Mouse (Mus musculus): ENCODE results near the gene Shisa5. TPM values are rescaled to one million over a fixed set of nuclear protein-coding genes. Genes with fewer than 3 reads are reported as not detected.

Gene Shisa5
- polyA plus RNA-seq, 1 experiment = 4,319 TPM

- no peaks in the 10 kb centered on the region for H3K36me3 ChIP-seq (ENCODE audit: control insufficient read depth, insufficient read depth, low read length)
- no peak for DNase-seq (ENCODE audit: low read depth in 1 of 2, low spot score in 2 of 2)
- no peak overlapping the region for H3K27ac ChIP-seq (ENCODE audit: insufficient read depth, low read length)
- H3K4me1 ChIP-seq (ENCODE audit: control insufficient read depth, insufficient read depth, insufficient read length) = peaks cover 11% of the 10 kb centered on the region; the same call in 1 of the 2 replicates
- no peak for TF ChIP-seq POLR2A (IDR thresholded peaks at IDR 0.05; ENCODE audit: low read depth, low read length)
- WGBS = 86% methylated on average over 9 of the region's 9 CpGs
- H3K27me3 ChIP-seq (ENCODE audit: control insufficient read depth, insufficient read depth, low read length) = no peaks in the 10 kb centered on the region
- H3K4me3 ChIP-seq (ENCODE audit: extremely low read depth, insufficient read depth, insufficient read length) = no peak overlapping the region
Observed at GRCm38 (mm10) chr9:108996411-108996810, 42.0 kb upstream of the Shisa5 start.

- Histone ChIP-seq H3K36me3 (ENCODE audit: control insufficient read depth, insufficient read depth, low read length) (no peaks in the 10 kb centered on the region), H3K4me1 (ENCODE audit: control insufficient read depth, insufficient read depth, insufficient read length) (peaks cover 6% of the 10 kb centered on the region; the same call in 1 of the 2 replicates)
- WGBS = 63% methylated on average over 19 of the region's 19 CpGs
Observed at GRCm38 (mm10) chr9:108998287-108999166, 39.8 kb upstream of the Shisa5 start.

GRCm38 (mm10) chr9:108999167-108999526, 39.2 kb upstream of the Shisa5 start:
- TF ChIP-seq POLR2A (IDR thresholded peaks at IDR 0.05; ENCODE audit: low read depth, low read length) = no peak
- TF ChIP-seq CTCF (IDR thresholded peaks at IDR 0.05; ENCODE audit: extremely low read depth, insufficient read depth, insufficient read length, insufficient replicate concordance) = no peak
- Histone ChIP-seq H3K27me3 (ENCODE audit: control insufficient read depth, insufficient read depth, low read length) (no peaks in the 10 kb centered on the region), H3K4me1 (ENCODE audit: control insufficient read depth, insufficient read depth, insufficient read length) (peaks cover 6% of the 10 kb centered on the region; the same call in 1 of the 2 replicates), H3K36me3 (ENCODE audit: control insufficient read depth, insufficient read depth, low read length) (no peaks in the 10 kb centered on the region), H3K4me3 (ENCODE audit: extremely low read depth, insufficient read depth, insufficient read length) (no peak overlapping the region), H3K27ac (ENCODE audit: insufficient read depth, low read length) (peak overlapping the region; percentile 74)
- 7% methylated on average over 4 of the region's 4 CpGs for WGBS
- no peak for DNase-seq (ENCODE audit: low read depth in 1 of 2, low spot score in 2 of 2)

More at GRCm38 (mm10) chr9:108998287-108999166, 39.8 kb upstream of the Shisa5 start:
- H3K27me3 ChIP-seq (ENCODE audit: control insufficient read depth, insufficient read depth, low read length) = no peaks in the 10 kb centered on the region
- TF ChIP-seq POLR2A (IDR thresholded peaks at IDR 0.05; ENCODE audit: low read depth, low read length) (no peak), CTCF (IDR thresholded peaks at IDR 0.05; ENCODE audit: extremely low read depth, insufficient read depth, insufficient read length, insufficient replicate concordance) (no peak)
- H3K4me3 ChIP-seq (ENCODE audit: extremely low read depth, insufficient read depth, insufficient read length) = no peak overlapping the region; the same call in 1 of the 2 replicates
- no peak for DNase-seq (ENCODE audit: low read depth in 1 of 2, low spot score in 2 of 2)
- H3K27ac ChIP-seq (ENCODE audit: insufficient read depth, low read length) = peak overlapping the region; percentile 66

- Histone ChIP-seq H3K4me3 (ENCODE audit: extremely low read depth, insufficient read depth, insufficient read length) (no peak overlapping the region), H3K4me1 (ENCODE audit: control insufficient read depth, insufficient read depth, insufficient read length) (peaks cover 6% of the 10 kb centered on the region; the same call in 1 of the 2 replicates), H3K36me3 (ENCODE audit: control insufficient read depth, insufficient read depth, low read length) (no peaks in the 10 kb centered on the region), H3K27me3 (ENCODE audit: control insufficient read depth, insufficient read depth, low read length) (no peaks in the 10 kb centered on the region), H3K27ac (ENCODE audit: insufficient read depth, low read length) (no peak overlapping the region)
- WGBS = 12% methylated on average over 3 of the region's 3 CpGs
- peak; percentile 89; the same call in 1 of the 2 replicates for TF ChIP-seq CTCF (IDR thresholded peaks at IDR 0.05; ENCODE audit: extremely low read depth, insufficient read depth, insufficient read length, insufficient replicate concordance)
- no peak for TF ChIP-seq POLR2A (IDR thresholded peaks at IDR 0.05; ENCODE audit: low read depth, low read length)
- peak in 1 of 2 experiments; percentile 68 for DNase-seq (ENCODE audit: low read depth in 1 of 2, low spot score in 2 of 2)
Observed at GRCm38 (mm10) chr9:109000726-109001125, 37.6 kb upstream of the Shisa5 start.

GRCm38 (mm10) chr9:109003201-109003600, 35.2 kb upstream of the Shisa5 start:
- TF ChIP-seq POLR2A (IDR thresholded peaks at IDR 0.05; ENCODE audit: low read depth, low read length) = no peak
- TF ChIP-seq CTCF (IDR thresholded peaks at IDR 0.05; ENCODE audit: extremely low read depth, insufficient read depth, insufficient read length, insufficient replicate concordance) = peak; percentile 86; the same call in 1 of the 2 replicates
- no peak overlapping the region for H3K4me3 ChIP-seq (ENCODE audit: extremely low read depth, insufficient read depth, insufficient read length)
- 66% methylated on average over 2 of the region's 2 CpGs for WGBS
- peak in 1 of 2 experiments; percentile 50 for DNase-seq (ENCODE audit: low read depth in 1 of 2, low spot score in 2 of 2)
- H3K4me1 ChIP-seq (ENCODE audit: control insufficient read depth, insufficient read depth, insufficient read length) = peaks cover 6% of the 10 kb centered on the region; the same call in 1 of the 2 replicates
- H3K36me3 ChIP-seq (ENCODE audit: control insufficient read depth, insufficient read depth, low read length) = no peaks in the 10 kb centered on the region
- no peaks in the 10 kb centered on the region for H3K27me3 ChIP-seq (ENCODE audit: control insufficient read depth, insufficient read depth, low read length)
- no peak overlapping the region for H3K27ac ChIP-seq (ENCODE audit: insufficient read depth, low read length)

GRCm38 (mm10) chr9:109007025-109007780, 31.2 kb upstream of the Shisa5 start:
- 85% methylated on average over 21 of the region's 21 CpGs for WGBS
- peaks cover 2% of the 10 kb centered on the region; the same call in 1 of the 2 replicates for H3K36me3 ChIP-seq (ENCODE audit: control insufficient read depth, insufficient read depth, low read length)
- no peak for TF ChIP-seq CTCF (IDR thresholded peaks at IDR 0.05; ENCODE audit: extremely low read depth, insufficient read depth, insufficient read length, insufficient replicate concordance)
- no peak for TF ChIP-seq POLR2A (IDR thresholded peaks at IDR 0.05; ENCODE audit: low read depth, low read length)
- H3K27me3 ChIP-seq (ENCODE audit: control insufficient read depth, insufficient read depth, low read length) = no peaks in the 10 kb centered on the region
- H3K4me3 ChIP-seq (ENCODE audit: extremely low read depth, insufficient read depth, insufficient read length) = no peak overlapping the region
- H3K27ac ChIP-seq (ENCODE audit: insufficient read depth, low read length) = no peak overlapping the region
- H3K4me1 ChIP-seq (ENCODE audit: control insufficient read depth, insufficient read depth, insufficient read length) = 0 out of 2 replicates have a peak, but pooled peaks cover 3% of the 10 kb centered on the region
- DNase-seq (ENCODE audit: low read depth in 1 of 2, low spot score in 2 of 2) = no peak
